In genomic region chr1:152955564-152956211, GRCm38 (mm10) we compare ENCODE assay signal across 9 mouse cellular contexts. TPM values are rescaled to one million over a fixed set of nuclear protein-coding genes. Genes with fewer than 3 reads are reported as not detected.
DNase-seq lines count a peak whose midpoint lies in the region; ATAC-seq and TF ChIP-seq lines count a peak whose summit lies in the region.
"Had no signal": no experiment of that assay in that cellular context is flagged by ENCODE, and none has a peak within 500 bp of the region (broad histone marks: within the 10 kb centered on the region; RNA-seq: fewer than 3 reads in every experiment).

No protein-coding gene starts in this region.

- peak overlapping the region; percentile 72 for H3K9ac ChIP-seq in forebrain, embryonic 13.5 days
- H3K9ac ChIP-seq in neural tube, embryonic 12.5 days, result peak overlapping the region; percentile 71

- H3K4me2 ChIP-seq in forebrain, embryonic 13.5 days, result peak overlapping the region; percentile 78
- H3K4me2 ChIP-seq in neural tube, embryonic 12.5 days (replicated peaks), result peak overlapping the region; percentile 87

- H3K9me3 ChIP-seq in forebrain, embryonic 13.5 days (replicated peaks), result no peaks in the 10 kb centered on the region
- no peaks in the 10 kb centered on the region for H3K9me3 ChIP-seq in neural tube, embryonic 12.5 days

- ATAC-seq in forebrain, embryonic 13.5 days, result peak; percentile 40
- ATAC-seq in neural tube, embryonic 12.5 days (ENCODE audit: low FRiP score, low read depth), result peak; percentile 54

- peaks cover 19% of the 10 kb centered on the region for H3K4me1 ChIP-seq in forebrain, embryonic 13.5 days
- peaks cover 16% of the 10 kb centered on the region for H3K4me1 ChIP-seq in neural tube, embryonic 12.5 days

- peak overlapping the region; percentile 80 for H3K4me3 ChIP-seq in layer of hippocampus, adult 2 months
- H3K4me3 ChIP-seq in forebrain, embryonic 13.5 days, result peak overlapping the region; percentile 60
- peak overlapping the region; percentile 60 for H3K4me3 ChIP-seq in neural tube, embryonic 12.5 days
- H3K4me3 ChIP-seq: megakaryocyte, embryonic 14.5 days had no signal

- no peak for TF ChIP-seq CTCF in layer of hippocampus, adult 2 months (conservative IDR thresholded peaks at IDR 0.05)

- peak overlapping the region; percentile 91 for H3K27ac ChIP-seq in layer of hippocampus, adult 2 months
- peak overlapping the region; percentile 82; the same call in 1 of the 2 replicates for H3K27ac ChIP-seq in forebrain, embryonic 13.5 days
- peak overlapping the region; percentile 80; the same call in 1 of the 2 replicates for H3K27ac ChIP-seq in neural tube, embryonic 12.5 days

- under 1% methylated on average over 40 of the region's 40 CpGs for WGBS in forebrain, embryonic 13.5 days
- 2% methylated on average over 40 of the region's 40 CpGs for WGBS in neural tube, embryonic 12.5 days

- intact Hi-C loops in left cerebral cortex, postnatal 14 days (cut with DNase I), result loop anchor here (5.0 kb wide), 2 partner anchors 82 to 132 kb away; no protein-coding TSS in a partner anchor

- peak in 1 of 2 experiments; percentile 29 for DNase-seq in layer of hippocampus, adult 2 months (ENCODE audit: low spot score in 2 of 2)
- DNase-seq in layer of hippocampus, adult 8-10 months (ENCODE audit: low spot score in 2 of 2), result no peak
- DNase-seq in cerebellum, adult 18-20 months, result peak; percentile 53 to 65
- DNase-seq in left cerebral cortex, postnatal 14 days (ENCODE audit: low spot score in 2 of 2), result peak; percentile 23 to 46
- DNase-seq in thymus, postnatal 10 days (ENCODE audit: low spot score in 2 of 2), result no peak
- no peak for DNase-seq in thymus, postnatal 25 days

- no peaks in the 10 kb centered on the region for H3K36me3 ChIP-seq in forebrain, embryonic 13.5 days (ENCODE audit: poor library complexity, severe bottlenecking)
- H3K36me3 ChIP-seq in neural tube, embryonic 12.5 days, result no peaks in the 10 kb centered on the region

- H3K27me3 ChIP-seq in forebrain, embryonic 13.5 days, result peaks cover 40% of the 10 kb centered on the region
- H3K27me3 ChIP-seq in neural tube, embryonic 12.5 days (replicated peaks), result peaks cover 5% of the 10 kb centered on the region; the same call in 1 of the 2 replicates

RNA-seq across cellular contexts. Expression of gene Nmnat2, which starts 0.9 kb away (rescaled TPM):
- 100 to 1,000 TPM; 133 to 141 TPM for total RNA-seq in layer of hippocampus, adult 2 months (2021)
- 100 to 1,000 TPM; 137 to 148 (median 140) TPM for total RNA-seq in layer of hippocampus, adult 8-10 months (2022)
- 38.8 and 41.9 TPM in 2 replicates for polyA plus RNA-seq in forebrain, embryonic 13.5 days (2015; fragmentation: Nextera tagmentation; extraction: Ambion mirVana)
- total RNA-seq in left cerebral cortex, postnatal 14 days (2021), result 100 to 1,000 TPM; 137 to 141 TPM
- 51.1 and 52.2 TPM in 2 replicates for polyA plus RNA-seq in neural tube, embryonic 12.5 days (2016; fragmentation: Nextera tagmentation; extraction: Ambion mirVana)

RNA-seq across cellular contexts. Expression of gene Smg7, which starts 53.2 kb away (rescaled TPM):
- 10 to 100 TPM; 95.5 to 97.8 TPM for total RNA-seq in layer of hippocampus, adult 2 months (2021)
- 100 to 1,000 TPM in 2 of 4 experiments, 10 to 100 TPM in 2; 79.1 to 117 (median 92.9) TPM for total RNA-seq in layer of hippocampus, adult 8-10 months (2022)
- 32.2 and 34.2 TPM in 2 replicates for polyA plus RNA-seq in forebrain, embryonic 13.5 days (2015; fragmentation: Nextera tagmentation; extraction: Ambion mirVana)
- 10 to 100 TPM; 81.4 to 89.8 TPM for total RNA-seq in left cerebral cortex, postnatal 14 days (2021)
- polyA plus RNA-seq in neural tube, embryonic 12.5 days (2016; fragmentation: Nextera tagmentation; extraction: Ambion mirVana), result 36.8 and 38.6 TPM in 2 replicates

Comparison
In these comparisons a context has a peak if more than half of its experiments do, and no peak if none do; other contexts are left out.
1. DNase-seq: peak in cerebellum, adult 18-20 months (2 of 2) and left cerebral cortex, postnatal 14 days (2 of 2); none in layer of hippocampus, adult 8-10 months (0 of 2), thymus, postnatal 10 days (0 of 2) and thymus, postnatal 25 days (single experiment).
2. Peak in every context shown above with its lines, with median percentiles within 50 percentile points of each other: H3K27ac ChIP-seq and H3K4me3 ChIP-seq.